Mouse (Mus musculus) pancreas, adult 10 weeks (tissue): Measurements from ENCODE around the gene Neil3. TPM values are rescaled to one million over a fixed set of nuclear protein-coding genes. Genes with fewer than 3 reads are reported as not detected.

ENCODE experiments used
- polyA plus RNA-seq: library from polyadenylated mRNA; stranded (reverse); fragments of 350-450 nt; fragmentation: Illumina TruSeq; extraction: RNeasy Lipid Tissue Mini Kit (QIAGEN cat#74804); gene quantifications from one replicate; pipeline ENCODE4 v1.2.3, GENCODE M21; 2015; ENCODE audit warnings: low read depth, low replicate concordance; ENCODE audit not compliant: insufficient read depth

The Neil3 gene
- polyA plus RNA-seq: not detected

DNA sequence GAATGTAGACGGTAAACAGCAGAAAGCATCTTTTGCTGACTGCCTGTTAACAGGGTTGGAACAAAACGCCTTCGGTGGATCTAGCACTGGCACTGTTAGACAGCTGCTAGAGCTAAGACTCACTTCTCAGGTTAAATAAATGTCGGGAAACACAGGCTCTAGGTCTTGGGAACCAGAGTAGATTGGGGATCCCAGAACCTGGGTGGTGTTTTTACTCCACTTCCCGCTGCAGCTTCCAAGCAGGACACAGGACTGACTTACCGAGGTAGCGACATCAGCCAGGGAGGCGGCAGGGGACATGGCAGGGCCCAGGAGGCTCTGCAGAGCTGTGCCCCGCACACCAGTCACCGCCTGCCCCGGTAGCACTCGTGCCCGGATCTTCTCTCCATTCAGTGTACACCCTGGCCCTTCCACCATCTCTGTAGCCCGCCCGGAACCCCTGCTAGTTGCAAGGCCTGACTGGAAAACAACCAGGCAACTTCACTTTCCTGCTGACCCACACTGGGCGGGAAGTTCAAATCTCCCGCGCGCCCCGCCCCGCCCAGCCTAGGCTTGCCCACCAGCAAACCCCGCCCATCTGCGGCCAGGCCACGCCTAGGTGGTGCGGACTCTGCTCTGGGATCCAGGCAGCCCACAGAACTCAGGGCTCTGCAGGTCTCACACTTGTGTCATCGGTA, at the start of gene Neil3:
TSS of gene Neil3 (minus strand) at position 571 of the 677 bp plus-strand sequence.

Other genes starting within 250 kb of the Neil3 start
- gene Aga, start 127.3 kb downstream of the Neil3 start, polyA plus RNA-seq: 10.5 TPM